Comparison of ENCODE assay signal across 15 mouse cellular contexts in genomic region chr7:97661634-97662033, GRCm38 (mm10).
"Had no signal": no experiment of that assay in that cellular context is flagged by ENCODE, and none has a peak within 500 bp of the region (broad histone marks: within the 10 kb centered on the region; RNA-seq: fewer than 3 reads in every experiment).

No protein-coding gene starts in this region.

- H3K4me1 ChIP-seq: neural tube, embryonic 13.5 days; neural tube, embryonic 15.5 days; stomach, embryonic 15.5 days had no signal

- H3K9ac ChIP-seq: neural tube, embryonic 13.5 days; neural tube, embryonic 15.5 days; stomach, embryonic 15.5 days had no signal

- H3K4me2 ChIP-seq: neural tube, embryonic 13.5 days; neural tube, embryonic 15.5 days; stomach, embryonic 15.5 days had no signal

- H3K27me3 ChIP-seq: neural tube, embryonic 13.5 days; neural tube, embryonic 15.5 days; stomach, embryonic 15.5 days had no signal

- DNase-seq: retina, postnatal 1 day; right cerebral cortex, adult 18-20 months; right cerebral cortex, postnatal 14 days; right cerebral cortex, postnatal 25 days; right cerebral cortex, postnatal 4 days; spleen, adult 18-20 months; thymus, adult 18-20 months; thymus, postnatal 14 days; thymus, postnatal 25 days; thymus, postnatal 36 days; thymus, postnatal 4 days had no signal

- H3K27ac ChIP-seq: neural tube, embryonic 13.5 days; neural tube, embryonic 15.5 days; stomach, embryonic 15.5 days; stomach, postnatal 0 days had no signal

- H3K9me3 ChIP-seq: neural tube, embryonic 13.5 days; neural tube, embryonic 15.5 days; stomach, embryonic 15.5 days had no signal

- H3K4me3 ChIP-seq: neural tube, embryonic 13.5 days; neural tube, embryonic 15.5 days; stomach, embryonic 15.5 days had no signal
